Mouse (Mus musculus) regulatory T cell (primary cell): ENCODE data around the gene Ptgds.

ENCODE experiments used
- in situ Hi-C: fragments of 300-600 bp; cut with MboI, MseI; formaldehyde crosslinking; loops from one replicate; pipeline ENCODE4 v1.15.1; 2025; ENCODE audit warnings: high pct_unique_total_duplicates

Ptgds gene

DNA sequence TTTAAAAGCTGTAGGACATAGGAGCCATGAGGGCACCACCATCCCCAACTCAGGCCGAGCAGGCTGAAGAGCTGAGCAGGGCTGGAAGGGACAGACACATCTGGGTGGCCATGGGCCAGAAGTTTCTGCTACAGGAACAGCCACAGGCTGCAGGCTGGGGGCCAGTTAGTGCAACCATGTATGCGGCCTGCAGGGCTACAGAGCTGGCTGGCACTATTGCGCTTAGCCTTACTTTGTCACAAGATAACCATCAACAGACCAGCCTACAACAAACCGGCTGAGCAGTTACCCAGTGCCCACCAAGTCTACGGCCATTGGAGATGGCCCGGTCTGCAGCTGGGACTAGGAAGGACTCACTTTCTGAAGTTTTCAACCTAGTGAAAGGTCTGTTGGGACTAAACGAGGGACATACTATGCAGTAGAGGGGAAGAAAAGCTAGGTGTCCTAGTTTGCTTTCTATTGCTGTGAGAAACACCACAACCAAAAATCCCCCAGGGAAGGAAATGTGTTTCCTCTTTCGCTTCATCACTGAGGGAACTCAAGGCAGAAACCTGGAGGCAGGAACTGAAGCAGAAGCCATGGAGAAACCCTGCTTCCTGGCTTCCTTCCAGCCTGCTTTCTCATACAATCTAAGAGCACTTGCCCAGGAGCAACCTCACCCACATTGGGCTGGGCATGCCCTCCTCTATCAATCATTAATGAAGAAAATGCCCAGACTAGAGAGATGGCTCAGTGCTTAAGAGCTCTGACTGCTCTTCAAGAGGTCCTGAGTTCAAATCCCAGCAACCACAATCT is 18.8 kb downstream of the Ptgds start:
- in situ Hi-C loops = no loop called here

DNA sequence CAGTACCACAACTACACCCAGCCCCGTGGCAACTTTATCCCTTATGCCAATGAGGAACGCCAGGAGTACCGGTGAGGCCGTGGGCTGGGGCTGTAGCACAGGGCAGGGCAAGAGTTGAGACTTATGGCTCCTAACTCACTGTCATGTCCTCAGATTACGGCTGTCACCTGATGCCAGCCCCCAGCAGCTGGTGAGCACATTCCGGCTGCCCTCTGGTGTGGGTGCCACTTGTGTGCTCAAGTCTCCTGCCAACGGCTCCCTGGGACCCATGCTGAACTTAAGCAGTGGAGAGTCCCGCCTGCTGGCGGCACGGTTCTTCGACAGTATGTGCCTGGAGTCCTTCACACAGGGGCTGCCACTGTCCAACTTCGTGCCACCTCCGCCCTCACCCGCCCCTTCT is 27.2 kb downstream of the Ptgds start:
- in situ Hi-C loops = no loop called here

DNA sequence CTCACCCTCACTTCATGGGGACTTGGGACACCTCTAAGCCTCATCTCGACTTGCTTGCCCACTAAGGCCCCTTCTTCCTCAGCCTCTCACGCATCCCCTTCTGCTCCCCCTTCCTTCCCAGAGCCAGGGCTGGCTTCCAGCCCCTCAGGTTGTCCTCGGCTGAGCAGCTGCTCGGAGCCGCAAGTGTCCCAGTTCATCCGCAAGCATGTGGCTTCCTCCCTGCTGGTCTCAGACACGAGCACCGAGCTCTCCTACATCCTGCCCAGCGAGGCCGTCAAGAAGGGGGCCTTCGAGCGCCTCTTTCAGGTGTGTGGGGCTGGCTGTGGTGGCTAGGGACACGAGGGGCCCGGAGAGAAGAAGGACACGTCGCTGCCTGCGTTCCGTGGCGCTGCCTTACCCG is 28.8 kb downstream of the Ptgds start:
- in situ Hi-C loops = no loop called here

DNA sequence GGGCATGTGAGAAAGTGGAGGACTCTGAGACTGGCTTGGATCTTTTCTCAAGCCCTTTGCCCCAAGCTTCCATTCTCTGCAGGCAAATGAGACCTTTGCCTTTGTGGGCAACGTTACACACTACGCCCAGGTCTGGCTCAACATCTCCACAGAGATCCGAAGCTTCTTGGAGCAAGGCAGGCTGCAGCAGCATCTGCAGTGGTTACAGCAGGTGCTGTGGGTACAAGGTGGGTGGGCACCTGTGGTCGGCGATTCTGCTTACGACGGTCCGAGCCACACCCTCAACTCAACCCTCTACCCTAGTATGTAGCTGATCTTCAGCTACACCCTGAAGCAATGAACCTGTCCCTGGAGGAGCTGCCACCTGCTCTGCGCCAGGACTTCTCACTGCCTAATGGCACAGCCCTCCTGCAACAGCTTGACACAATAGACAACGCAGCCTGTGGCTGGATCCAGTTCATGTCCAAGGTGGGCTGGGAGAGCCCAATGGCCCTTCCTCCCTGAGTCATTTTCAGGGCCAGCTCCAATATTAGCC is 33.5 kb downstream of the Ptgds start:
- in situ Hi-C loops = no loop called here

DNA sequence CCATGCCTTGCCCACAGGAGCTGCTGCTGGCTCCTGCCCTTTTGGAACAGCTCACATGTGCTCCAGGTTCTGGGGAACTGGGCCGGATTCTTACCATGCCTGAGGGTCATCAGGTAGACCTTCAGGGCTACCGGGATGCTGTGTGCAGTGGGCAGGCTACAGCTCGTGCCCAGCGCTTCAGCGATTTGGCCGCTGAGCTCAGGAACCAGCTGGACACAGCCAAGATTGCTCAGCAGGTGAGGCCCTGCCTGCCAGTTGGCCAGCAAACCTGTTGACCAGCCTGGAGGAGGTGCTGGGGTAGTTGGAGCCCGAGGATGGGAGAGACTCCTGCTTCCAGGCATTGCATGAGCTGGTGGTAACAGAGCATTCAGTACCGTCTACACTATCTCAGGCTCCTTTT is 35.6 kb downstream of the Ptgds start:
- in situ Hi-C loops = no loop called here

DNA sequence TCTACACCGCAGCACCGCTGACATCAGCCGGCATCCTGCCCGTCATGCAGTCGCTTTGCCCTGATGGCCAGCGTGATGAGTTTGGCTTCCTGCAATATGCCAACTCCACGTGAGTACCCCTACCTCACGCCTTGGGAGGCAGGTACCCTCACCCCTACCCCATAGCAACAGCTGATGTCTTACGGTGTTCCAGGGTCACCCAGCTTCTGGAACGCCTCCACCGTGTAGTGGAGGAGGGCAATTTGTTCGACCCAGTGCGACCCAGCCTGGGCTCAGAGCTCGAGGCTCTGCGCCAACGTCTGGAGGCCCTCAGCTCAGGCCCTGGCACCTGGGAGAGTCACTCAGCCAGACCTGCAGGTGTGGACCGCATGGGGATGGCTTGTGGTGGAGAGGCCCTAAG is 36.7 kb downstream of the Ptgds start:
- in situ Hi-C loops = no loop called here

DNA sequence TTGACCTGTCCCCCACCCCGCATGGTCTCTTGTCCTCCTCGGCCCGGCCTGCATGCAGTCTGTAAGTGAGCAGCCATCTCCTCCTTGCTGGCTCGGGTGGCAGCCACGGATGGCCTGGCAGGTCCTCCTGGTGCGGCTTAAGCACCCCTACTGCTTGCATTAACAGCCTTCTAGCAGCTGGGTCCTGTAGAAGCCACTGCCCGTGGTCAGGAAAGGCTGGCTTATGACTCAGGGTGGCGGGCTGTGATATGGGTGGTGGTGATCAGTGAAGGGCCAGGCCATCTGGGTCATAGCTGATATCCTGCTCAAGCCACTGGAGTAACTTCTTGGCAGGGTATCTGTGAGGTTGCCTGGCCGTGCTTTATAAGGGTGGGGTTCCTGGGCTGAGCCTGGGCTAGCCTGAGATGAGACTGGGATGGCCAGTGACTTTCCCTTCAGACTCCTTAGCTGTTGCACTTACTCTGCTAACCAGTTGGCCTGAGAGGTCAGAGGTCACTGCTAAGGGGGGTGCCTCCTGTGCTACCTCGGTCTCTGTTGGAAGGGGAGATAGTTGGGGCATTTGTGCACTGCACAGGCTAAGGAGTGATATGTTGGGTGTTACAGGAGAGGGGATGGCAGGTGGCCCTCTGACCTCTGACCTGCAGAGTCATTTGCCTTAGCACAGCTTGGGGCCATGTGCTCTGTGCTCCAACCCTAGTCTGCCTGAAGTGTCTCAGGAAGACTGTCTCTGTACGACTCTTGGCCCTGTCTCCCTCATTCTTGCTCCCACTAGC is 37.3 kb downstream of the Ptgds start:
- in situ Hi-C loops = no loop called here

DNA sequence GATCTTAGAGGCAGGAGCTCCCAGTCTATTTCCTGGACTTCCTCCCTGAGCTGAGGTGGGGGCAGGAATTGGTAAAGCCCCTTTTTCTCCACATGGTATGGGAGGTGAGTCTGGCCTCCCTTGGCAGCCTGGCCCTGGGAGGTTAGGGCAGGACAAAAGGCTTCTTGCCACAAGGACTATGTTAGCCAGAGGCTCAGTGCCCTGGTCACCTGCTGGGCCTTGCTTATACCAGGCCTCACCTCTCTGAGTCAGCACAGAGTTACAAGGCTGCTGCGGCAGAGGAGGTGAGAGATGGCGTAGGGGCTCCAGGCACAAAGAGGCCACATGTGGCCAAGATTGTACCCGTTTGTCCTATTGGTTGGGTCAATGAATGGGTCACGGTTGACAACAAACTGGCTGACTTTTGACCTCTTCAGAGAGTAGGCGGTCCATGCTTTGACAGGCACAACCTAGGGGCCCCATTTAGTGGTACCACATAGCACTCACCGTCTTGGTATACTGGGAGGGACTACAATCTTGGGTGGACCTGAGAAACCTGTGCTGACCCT is 38.5 kb downstream of the Ptgds start:
- in situ Hi-C loops = no loop called here

DNA sequence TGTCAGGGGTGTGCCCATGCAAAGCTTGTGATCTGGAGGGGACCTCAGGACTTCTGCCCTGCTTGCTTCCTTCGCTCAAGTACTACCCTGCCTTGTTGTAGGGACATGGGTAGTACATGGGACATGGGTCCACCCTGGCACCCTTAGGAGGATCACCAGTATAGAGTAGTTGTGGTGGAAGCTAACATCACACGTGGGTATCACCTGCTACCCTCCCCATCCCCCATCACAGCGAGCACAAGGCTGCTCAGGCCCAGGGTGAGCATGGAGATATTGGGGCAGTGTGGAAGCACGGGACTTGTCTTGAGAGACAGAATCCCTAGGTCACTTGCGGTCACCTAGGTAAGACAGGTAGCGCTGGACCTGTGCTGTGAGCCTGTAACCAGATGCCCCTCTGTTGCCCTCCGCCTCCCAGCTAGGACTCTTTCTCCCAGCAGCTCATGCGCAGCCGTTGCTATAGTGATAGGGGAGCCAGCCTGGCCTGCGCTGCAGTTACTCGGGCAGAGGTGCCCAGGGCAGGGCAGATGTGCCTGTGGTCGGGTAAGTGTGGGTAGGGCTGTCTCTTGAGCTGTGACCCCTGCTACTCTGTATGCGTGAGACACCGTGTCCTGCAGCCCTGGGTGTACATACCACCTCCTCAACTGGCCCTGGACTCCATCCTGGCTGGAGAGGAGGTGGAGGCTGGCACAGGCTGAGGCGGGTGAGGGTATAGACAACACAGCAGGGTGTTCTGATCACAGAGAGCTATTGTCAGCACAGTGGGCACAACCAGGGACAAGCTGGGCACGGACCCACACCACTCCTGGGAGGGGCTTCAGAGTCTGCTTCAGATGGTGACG is 39.2 kb downstream of the Ptgds start:
- in situ Hi-C loops = no loop called here

DNA sequence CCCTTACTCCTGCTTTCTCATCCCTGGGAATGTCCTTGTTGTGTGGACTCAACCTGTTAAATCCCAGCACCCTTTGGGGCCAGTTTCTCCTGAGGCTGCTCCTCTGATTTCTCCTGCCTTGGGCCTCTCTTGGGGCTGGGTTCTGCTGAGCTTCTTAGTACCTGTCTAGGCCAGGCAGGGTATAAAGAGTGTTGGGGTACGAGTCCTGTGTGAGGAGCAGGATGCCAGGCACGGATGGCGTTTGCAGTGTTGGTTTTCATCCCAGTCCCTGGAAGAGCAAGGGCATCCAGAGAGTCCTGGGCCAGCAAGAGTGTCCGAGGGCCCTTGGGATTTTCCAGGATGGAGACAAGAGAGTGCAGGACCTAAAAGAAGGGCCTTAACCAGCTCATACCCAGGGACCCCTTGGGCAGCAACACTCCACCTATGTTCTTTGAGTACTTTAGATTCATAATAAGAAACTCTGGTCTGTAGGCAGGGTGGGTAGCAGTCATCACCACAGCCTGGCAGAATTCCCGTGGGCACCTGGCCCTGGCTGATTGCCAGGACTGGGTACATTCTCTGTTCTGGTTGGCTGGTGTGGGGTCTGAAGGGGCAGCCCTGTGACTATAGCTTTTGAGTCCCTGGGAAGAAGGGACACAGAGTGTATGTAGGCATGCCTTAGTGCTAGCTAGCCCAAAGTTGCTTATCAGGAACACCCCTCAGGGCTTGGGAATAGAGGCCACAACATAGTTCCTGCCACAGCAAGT is 40.2 kb downstream of the Ptgds start:
- in situ Hi-C loops = loop anchor here (10.0 kb wide), 1 partner anchor 1045 kb away; no protein-coding TSS in a partner anchor

DNA sequence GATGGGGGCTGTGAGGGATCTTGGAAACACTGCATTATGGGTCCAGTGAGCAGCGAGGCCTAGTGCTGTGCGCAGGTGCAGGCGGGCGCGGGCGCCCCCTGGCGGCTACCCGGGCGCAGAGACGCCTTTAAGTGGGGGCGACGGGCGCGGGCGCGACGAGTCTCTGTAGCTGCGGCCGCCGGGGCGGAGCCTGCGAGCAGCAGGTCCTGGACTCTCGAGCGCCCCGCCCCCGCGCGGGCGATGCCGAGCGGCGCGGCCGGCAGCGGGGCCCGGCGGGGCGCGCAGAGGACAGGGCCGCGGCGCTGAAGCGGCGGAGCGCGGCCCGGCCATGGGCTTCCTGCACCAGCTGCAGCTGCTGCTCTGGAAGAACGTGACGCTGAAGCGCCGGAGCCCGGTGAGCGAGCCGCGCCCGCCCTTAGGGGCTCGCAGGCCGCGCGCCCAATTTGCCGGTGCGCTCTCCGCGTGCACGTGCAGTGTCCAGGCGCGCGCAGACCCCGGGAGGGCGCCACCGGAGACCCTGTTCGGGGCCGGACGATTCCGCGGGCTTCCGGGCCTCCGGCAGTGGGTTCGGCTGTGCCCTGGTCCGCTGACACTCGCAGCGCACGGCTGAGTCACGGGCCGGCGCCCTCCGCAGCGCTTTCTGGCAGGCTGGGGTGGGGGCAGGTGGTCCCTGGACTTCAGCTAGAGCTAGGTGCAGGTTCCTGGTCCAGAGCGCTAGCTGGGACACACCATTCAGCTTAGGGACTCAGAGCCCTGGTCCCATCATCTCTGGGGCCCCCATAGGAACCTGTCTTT is 41.2 kb downstream of the Ptgds start, which contains the start of gene Abca2:
Abca2 (plus strand) TSS at position 262 of the 795 bp plus-strand sequence.
- in situ Hi-C loops = loop anchor here (10.0 kb wide), 1 partner anchor 1044 kb away; no protein-coding TSS in a partner anchor

DNA sequence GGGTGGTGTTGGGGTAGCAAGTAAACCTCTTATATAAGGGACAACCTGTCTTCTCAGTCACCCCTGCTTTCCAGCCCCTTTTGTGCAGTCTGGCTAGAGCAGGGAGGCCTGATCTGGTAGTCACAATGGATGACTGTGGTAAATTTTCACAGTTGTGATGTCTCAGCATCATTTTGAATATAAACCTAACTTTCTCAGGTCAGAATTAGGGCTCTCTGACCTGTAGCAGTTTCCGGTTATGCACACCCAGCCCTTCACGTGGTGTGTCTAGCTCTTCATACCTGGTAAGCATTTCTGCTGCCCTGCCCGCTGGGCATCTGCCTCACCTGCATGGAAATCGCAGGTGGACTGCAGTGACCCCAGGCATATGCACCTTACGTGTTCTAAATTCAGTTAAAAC is 42.6 kb downstream of the Ptgds start:
- in situ Hi-C loops = loop anchor here (10.0 kb wide), 1 partner anchor 1042 kb away; no protein-coding TSS in a partner anchor

DNA sequence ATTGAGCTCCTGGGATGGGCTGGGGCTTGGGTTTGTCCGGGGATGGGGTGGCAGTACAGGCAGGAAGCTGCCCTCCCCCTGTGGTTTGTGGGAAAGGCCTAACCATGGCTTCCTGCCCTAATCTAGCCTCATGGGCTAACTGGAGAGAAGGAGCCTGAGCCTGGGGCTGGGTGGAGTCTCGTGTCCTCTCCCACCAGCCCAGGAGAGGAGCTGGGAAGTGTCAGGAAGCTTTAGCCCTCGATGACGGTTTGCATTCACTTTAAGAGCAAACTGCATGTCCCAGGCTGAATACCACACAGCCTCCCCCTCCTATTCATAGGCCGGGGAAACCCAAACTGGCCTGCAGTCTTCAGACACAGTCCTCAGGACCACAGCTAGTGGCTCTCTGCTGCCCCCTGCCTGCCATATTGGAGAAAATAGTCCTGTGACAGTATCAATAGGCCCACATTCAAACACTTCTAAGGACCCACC is 43.1 kb downstream of the Ptgds start:
- in situ Hi-C loops = loop anchor here (10.0 kb wide), 1 partner anchor 1042 kb away; no protein-coding TSS in a partner anchor

DNA sequence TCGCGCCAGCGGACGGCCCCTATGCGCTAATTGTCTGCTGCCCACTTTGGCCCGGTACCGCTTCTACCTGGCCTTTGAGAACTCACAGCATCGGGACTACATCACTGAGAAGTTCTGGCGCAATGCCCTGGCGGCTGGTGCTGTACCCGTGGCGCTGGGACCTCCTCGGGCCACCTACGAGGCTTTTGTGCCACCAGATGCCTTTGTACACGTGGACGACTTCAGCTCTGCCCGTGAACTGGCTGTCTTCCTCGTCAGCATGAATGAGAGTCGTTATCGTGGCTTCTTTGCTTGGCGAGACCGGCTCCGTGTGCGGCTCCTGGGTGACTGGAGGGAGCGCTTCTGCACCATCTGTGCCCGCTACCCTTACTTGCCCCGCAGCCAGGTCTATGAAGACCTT is 44.4 kb downstream of the Ptgds start:
- in situ Hi-C loops = loop anchor here (10.0 kb wide), 1 partner anchor 1041 kb away; no protein-coding TSS in a partner anchor

DNA sequence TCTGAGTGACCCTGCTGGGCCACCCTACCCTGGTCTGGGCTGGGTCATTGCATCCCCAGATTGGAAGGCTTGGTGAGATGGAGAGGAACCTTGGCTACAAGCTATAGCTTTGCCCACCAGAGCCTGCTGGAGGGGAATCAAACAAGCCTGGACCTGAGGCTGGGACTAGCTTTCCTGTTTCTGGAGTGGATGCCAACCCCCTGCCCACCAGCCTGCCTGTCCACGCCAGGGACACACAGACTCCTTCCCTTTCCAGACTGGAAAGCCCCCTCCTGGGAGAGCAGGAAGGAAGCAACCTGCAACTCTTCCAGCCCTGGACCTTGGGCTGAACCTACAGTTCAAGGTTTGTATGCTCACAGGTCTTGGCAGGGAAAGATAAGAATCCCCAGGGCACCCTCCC is 46.2 kb downstream of the Ptgds start:
- in situ Hi-C loops = loop anchor here (10.0 kb wide), 1 partner anchor 1039 kb away; no protein-coding TSS in a partner anchor

DNA sequence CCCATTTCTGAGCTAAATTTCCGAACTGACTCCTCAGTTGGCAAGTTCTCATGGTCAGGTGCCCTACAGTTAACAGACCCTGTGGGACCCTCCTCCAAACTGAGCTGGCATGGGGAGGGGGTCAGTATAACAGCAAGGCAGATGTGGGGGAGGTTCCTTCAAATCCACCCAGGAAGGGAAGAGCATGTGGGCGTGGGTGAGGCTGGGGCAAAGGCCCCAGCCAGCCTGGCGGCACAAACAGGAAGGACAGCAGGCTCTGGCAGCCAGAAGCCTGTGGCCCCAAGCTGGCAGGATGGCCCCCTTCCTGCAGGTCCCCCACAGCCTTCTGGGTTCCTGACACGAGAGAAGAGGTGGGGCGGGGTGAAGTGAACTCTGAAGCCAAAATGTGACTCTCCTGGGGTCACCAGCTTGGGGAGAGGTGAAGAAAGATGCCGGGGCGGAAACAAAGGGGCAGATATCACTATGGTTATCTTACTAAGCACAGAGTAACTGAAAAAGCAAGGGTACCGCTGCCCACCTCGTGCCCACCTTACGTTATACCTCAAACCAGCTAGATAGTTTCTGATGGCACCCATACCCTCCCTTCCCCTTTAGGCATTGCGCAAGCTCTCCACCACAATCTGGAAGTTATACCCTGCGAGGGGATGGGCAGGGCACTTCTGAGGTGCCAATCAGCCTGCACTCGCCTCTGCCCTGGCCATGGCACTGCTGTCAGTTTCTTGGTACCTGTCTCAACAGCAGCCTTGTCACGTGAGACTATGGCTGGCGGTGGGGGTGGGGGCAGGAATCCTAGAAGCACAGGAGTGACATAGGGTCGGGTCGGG is 47.0 kb downstream of the Ptgds start, which contains the start of gene Fut7:
Fut7 (plus strand) TSS at position 681 of the 824 bp plus-strand sequence.
- in situ Hi-C loops = loop anchor here (10.0 kb wide), 1 partner anchor 1038 kb away; no protein-coding TSS in a partner anchor

DNA sequence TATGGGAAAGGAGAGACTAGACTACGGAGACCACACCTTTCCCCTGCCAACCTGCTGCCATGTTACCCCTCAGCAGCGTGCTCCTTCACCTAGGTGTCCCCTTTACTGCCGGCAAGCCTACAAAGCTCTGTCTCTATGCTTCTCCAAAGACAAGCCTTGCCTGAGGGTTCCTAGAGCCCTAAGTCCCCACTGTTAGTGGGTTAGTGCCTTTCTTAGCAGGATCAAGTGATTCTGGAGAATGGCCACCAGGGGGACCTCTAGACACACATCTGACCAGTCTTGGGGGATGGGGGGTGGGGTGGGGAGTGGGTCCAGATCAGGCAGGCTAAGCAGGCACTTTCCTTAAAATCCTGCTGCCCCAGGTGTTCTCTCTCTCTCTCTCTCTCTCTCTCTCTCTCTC is 48.0 kb downstream of the Ptgds start:
- in situ Hi-C loops = loop anchor here (10.0 kb wide), 1 partner anchor 1037 kb away; no protein-coding TSS in a partner anchor

DNA sequence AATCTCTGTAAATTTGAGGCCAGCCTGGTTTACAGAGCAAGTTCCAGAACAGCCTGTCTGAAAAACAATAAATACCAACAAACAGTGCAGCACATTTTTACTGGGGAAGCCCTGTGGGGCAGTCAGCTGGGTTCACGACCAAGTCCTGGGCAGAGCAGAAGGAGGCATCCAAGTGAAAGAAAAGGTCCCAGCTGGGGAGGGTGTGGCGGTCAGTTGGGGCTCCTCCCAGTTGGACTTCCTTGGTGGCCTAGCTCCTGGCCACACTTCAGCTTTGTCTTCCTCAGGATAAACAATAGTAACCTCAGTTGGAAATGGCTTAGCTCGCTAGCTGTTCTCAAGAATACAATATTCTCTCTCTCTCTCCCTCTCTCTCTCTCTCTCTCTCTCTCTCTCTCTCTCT is 52.4 kb downstream of the Ptgds start:
- in situ Hi-C loops = no loop called here
